Comparison of ENCODE assay signal across 15 mouse cellular contexts in genomic region chr5:66810396-66810795, GRCm38 (mm10).
A peak's percentile ranks its signal among the peaks of the same experiment; 100 is the strongest.
DNase-seq lines count a peak whose midpoint lies in the region; ATAC-seq and TF ChIP-seq lines count a peak whose summit lies in the region.
"Had no signal": no experiment of that assay in that cellular context is flagged by ENCODE, and none has a peak within 500 bp of the region (broad histone marks: within the 10 kb centered on the region; RNA-seq: fewer than 3 reads in every experiment).

No protein-coding gene starts in this region.

- H3K4me1 ChIP-seq in forebrain, embryonic 15.5 days: peaks cover 34% of the 10 kb centered on the region
- peaks cover 20% of the 10 kb centered on the region for H3K4me1 ChIP-seq in forebrain, embryonic 12.5 days
- peaks cover 26% of the 10 kb centered on the region for H3K4me1 ChIP-seq in hindbrain, embryonic 13.5 days (replicated peaks)
- no peaks in the 10 kb centered on the region; the same call in 1 of the 2 replicates for H3K4me1 ChIP-seq in hindbrain, embryonic 11.5 days (replicated peaks; ENCODE audit: control insufficient read depth, insufficient read depth, low read length)
- H3K4me1 ChIP-seq in lung, embryonic 16.5 days (replicated peaks; ENCODE audit: control insufficient read depth, insufficient read depth, low read length): 0 out of 2 replicates have a peak, but pooled peaks cover 2% of the 10 kb centered on the region
- H3K4me1 ChIP-seq in lung, postnatal 0 days (ENCODE audit: insufficient read depth, low read depth, low read length): no peaks in the 10 kb centered on the region
- H3K4me1 ChIP-seq in midbrain, embryonic 14.5 days (ENCODE audit: control insufficient read depth, insufficient read depth, low read length): peaks cover 28% of the 10 kb centered on the region

- DNase-seq in hindbrain, embryonic 11.5 days (ENCODE audit: low spot score): no peak
- DNase-seq in lung, postnatal 0 days (ENCODE audit: low spot score): no peak
- peak; percentile 30 for DNase-seq in lung, postnatal 36 days
- no peak for DNase-seq in midbrain, embryonic 14.5 days
- DNase-seq: cerebellum, adult 11-12 months; cerebellum, postnatal 36 days; kidney, adult 8-10 months; retina, postnatal 1 day; thymus, adult 2 months had no signal

- no peaks in the 10 kb centered on the region for H3K27me3 ChIP-seq in forebrain, embryonic 15.5 days
- no peaks in the 10 kb centered on the region for H3K27me3 ChIP-seq in forebrain, embryonic 12.5 days
- no peaks in the 10 kb centered on the region for H3K27me3 ChIP-seq in hindbrain, embryonic 13.5 days
- H3K27me3 ChIP-seq in hindbrain, embryonic 11.5 days (ENCODE audit: control insufficient read depth, insufficient read depth, low read length): no peaks in the 10 kb centered on the region
- H3K27me3 ChIP-seq in lung, embryonic 16.5 days (ENCODE audit: control insufficient read depth, insufficient read depth, low read depth, low read length): no peaks in the 10 kb centered on the region
- H3K27me3 ChIP-seq in lung, postnatal 0 days (replicated peaks; ENCODE audit: insufficient read depth, low read length): no peaks in the 10 kb centered on the region
- H3K27me3 ChIP-seq in midbrain, embryonic 14.5 days (ENCODE audit: control insufficient read depth, insufficient read depth, low read length): no peaks in the 10 kb centered on the region

- TF ChIP-seq CTCF in lung, postnatal 0 days (IDR thresholded peaks at IDR 0.05): no peak

- H3K4me2 ChIP-seq in forebrain, embryonic 15.5 days (replicated peaks): no peak overlapping the region
- no peak overlapping the region for H3K4me2 ChIP-seq in forebrain, embryonic 12.5 days
- no peak overlapping the region for H3K4me2 ChIP-seq in hindbrain, embryonic 13.5 days
- H3K4me2 ChIP-seq in hindbrain, embryonic 11.5 days (replicated peaks; ENCODE audit: low read depth, low read length): no peak overlapping the region
- no peak overlapping the region for H3K4me2 ChIP-seq in lung, embryonic 16.5 days (ENCODE audit: low read depth, low read length)
- no peak overlapping the region for H3K4me2 ChIP-seq in lung, postnatal 0 days (replicated peaks; ENCODE audit: low read depth, low read length)
- H3K4me2 ChIP-seq in midbrain, embryonic 14.5 days (ENCODE audit: low read length): no peak overlapping the region

- ATAC-seq in forebrain, embryonic 15.5 days (replicated peaks): 0 out of 2 replicates have a peak, but pooled peaks have one; percentile 30
- no peak for ATAC-seq in forebrain, embryonic 12.5 days (ENCODE audit: low FRiP score)
- no peak for ATAC-seq in hindbrain, embryonic 13.5 days (ENCODE audit: low FRiP score)
- no peak for ATAC-seq in hindbrain, embryonic 11.5 days (ENCODE audit: low FRiP score)
- ATAC-seq in lung, embryonic 16.5 days (ENCODE audit: low read depth): peak; percentile 75
- ATAC-seq in lung, postnatal 0 days: no peak
- ATAC-seq in midbrain, embryonic 14.5 days (ENCODE audit: low FRiP score, low TSS enrichment): no peak

- TF ChIP-seq EP300 in lung, postnatal 0 days (IDR thresholded peaks at IDR 0.05): no peak

- WGBS in forebrain, embryonic 15.5 days: 40% methylated on average over 2 of the region's 2 CpGs
- WGBS in forebrain, embryonic 12.5 days: 56% methylated on average over 2 of the region's 2 CpGs
- WGBS in hindbrain, embryonic 13.5 days: 56% methylated on average over 2 of the region's 2 CpGs
- 60% methylated on average over 2 of the region's 2 CpGs for WGBS in hindbrain, embryonic 11.5 days
- 66% methylated on average over 2 of the region's 2 CpGs for WGBS in lung, embryonic 16.5 days
- WGBS in lung, postnatal 0 days: 55% methylated on average over 2 of the region's 2 CpGs
- 52% methylated on average over 2 of the region's 2 CpGs for WGBS in midbrain, embryonic 14.5 days

- no peak overlapping the region for H3K27ac ChIP-seq in forebrain, embryonic 15.5 days (replicated peaks)
- H3K27ac ChIP-seq in forebrain, embryonic 12.5 days: no peak overlapping the region
- H3K27ac ChIP-seq in hindbrain, embryonic 13.5 days: peak overlapping the region; percentile 1; the same call in 1 of the 2 replicates
- H3K27ac ChIP-seq in hindbrain, embryonic 11.5 days (ENCODE audit: low read depth, low read length): no peak overlapping the region
- H3K27ac ChIP-seq in lung, embryonic 16.5 days (ENCODE audit: low read length): no peak overlapping the region
- H3K27ac ChIP-seq in lung, postnatal 0 days (ENCODE audit: low read length): no peak overlapping the region
- H3K27ac ChIP-seq in midbrain, embryonic 14.5 days (replicated peaks; ENCODE audit: low read depth, low read length): no peak overlapping the region
- H3K27ac ChIP-seq: liver, embryonic 14.5 days had no signal

- no peaks in the 10 kb centered on the region for H3K36me3 ChIP-seq in forebrain, embryonic 15.5 days
- H3K36me3 ChIP-seq in forebrain, embryonic 12.5 days (replicated peaks): no peaks in the 10 kb centered on the region
- H3K36me3 ChIP-seq in hindbrain, embryonic 13.5 days: no peaks in the 10 kb centered on the region
- H3K36me3 ChIP-seq in hindbrain, embryonic 11.5 days (ENCODE audit: control insufficient read depth, insufficient read depth, low read length): no peaks in the 10 kb centered on the region
- H3K36me3 ChIP-seq in lung, embryonic 16.5 days (ENCODE audit: control insufficient read depth, insufficient read depth, low read length): no peaks in the 10 kb centered on the region
- H3K36me3 ChIP-seq in lung, postnatal 0 days (ENCODE audit: insufficient read depth, low read length): no peaks in the 10 kb centered on the region
- no peaks in the 10 kb centered on the region for H3K36me3 ChIP-seq in midbrain, embryonic 14.5 days (ENCODE audit: control insufficient read depth, insufficient read depth, low read length)
- H3K36me3 ChIP-seq: hindbrain, embryonic 10.5 days had no signal

- H3K9me3 ChIP-seq in forebrain, embryonic 15.5 days: no peaks in the 10 kb centered on the region
- H3K9me3 ChIP-seq in forebrain, embryonic 12.5 days: no peaks in the 10 kb centered on the region
- H3K9me3 ChIP-seq in hindbrain, embryonic 13.5 days: no peaks in the 10 kb centered on the region
- no peaks in the 10 kb centered on the region for H3K9me3 ChIP-seq in hindbrain, embryonic 11.5 days (ENCODE audit: control insufficient read depth, low read length)
- H3K9me3 ChIP-seq in lung, embryonic 16.5 days (ENCODE audit: control insufficient read depth, low read length): no peaks in the 10 kb centered on the region
- no peaks in the 10 kb centered on the region for H3K9me3 ChIP-seq in lung, postnatal 0 days (ENCODE audit: low read length)
- H3K9me3 ChIP-seq in midbrain, embryonic 14.5 days (ENCODE audit: control insufficient read depth, low read length): no peaks in the 10 kb centered on the region
- H3K9me3 ChIP-seq: hindbrain, embryonic 10.5 days had no signal

- H3K4me3 ChIP-seq in forebrain, embryonic 15.5 days: no peak overlapping the region
- H3K4me3 ChIP-seq in forebrain, embryonic 12.5 days (replicated peaks): no peak overlapping the region
- H3K4me3 ChIP-seq in hindbrain, embryonic 13.5 days: no peak overlapping the region
- H3K4me3 ChIP-seq in hindbrain, embryonic 11.5 days (ENCODE audit: low read depth, low read length): no peak overlapping the region
- no peak overlapping the region for H3K4me3 ChIP-seq in lung, embryonic 16.5 days (ENCODE audit: low read length)
- H3K4me3 ChIP-seq in lung, postnatal 0 days (ENCODE audit: low read depth, low read length): no peak overlapping the region
- H3K4me3 ChIP-seq in midbrain, embryonic 14.5 days (replicated peaks; ENCODE audit: low read depth, low read length): no peak overlapping the region
- H3K4me3 ChIP-seq: hindbrain, embryonic 10.5 days had no signal

- H3K9ac ChIP-seq in forebrain, embryonic 15.5 days (replicated peaks): no peak overlapping the region
- H3K9ac ChIP-seq in forebrain, embryonic 12.5 days: no peak overlapping the region
- no peak overlapping the region for H3K9ac ChIP-seq in hindbrain, embryonic 13.5 days
- H3K9ac ChIP-seq in hindbrain, embryonic 11.5 days (ENCODE audit: low read depth, low read length): no peak overlapping the region
- H3K9ac ChIP-seq in lung, embryonic 16.5 days (ENCODE audit: low read length): no peak overlapping the region
- H3K9ac ChIP-seq in lung, postnatal 0 days (replicated peaks; ENCODE audit: low read depth): no peak overlapping the region
- H3K9ac ChIP-seq in midbrain, embryonic 14.5 days (replicated peaks; ENCODE audit: low read length): no peak overlapping the region
- H3K9ac ChIP-seq: liver, embryonic 14.5 days had no signal

Comparison
In these comparisons a context has a peak if more than half of its experiments do, and no peak if none do; other contexts are left out.
1. ATAC-seq: peak in forebrain, embryonic 15.5 days (single experiment) and lung, embryonic 16.5 days (single experiment); none in forebrain, embryonic 12.5 days (single experiment), hindbrain, embryonic 13.5 days (single experiment), hindbrain, embryonic 11.5 days (single experiment), lung, postnatal 0 days (single experiment) and midbrain, embryonic 14.5 days (single experiment).